Mouse (Mus musculus): ENCODE data around the gene Frmd8.

- TF ChIP-seq GATA1 (IDR thresholded peaks at IDR 0.05; ENCODE audit: borderline replicate concordance, low read length) (no peak), FLI1 (IDR thresholded peaks at IDR 0.05; ENCODE audit: low read length) (no peak)
Measured at GRCm38 (mm10) chr19:5877618-5878361, 2.7 kb upstream of the Frmd8 start, which contains the start of gene Slc25a45.

Data from megakaryocyte, embryonic 14.5 days (primary cell).